Mouse (Mus musculus) gastrocnemius, postnatal 4 days (tissue): Measurements from ENCODE around the gene Sh2d2a. TPM values are rescaled to one million over a fixed set of nuclear protein-coding genes. Genes with fewer than 3 reads are reported as not detected.
"Not testable (repeated sequence)": the region's sequence is repeated elsewhere in the genome, so short reads cannot be mapped to it uniquely, and the experiment has no call there.

Experiments
- DNase-seq, 2 experiments: peaks; one replicate each; pipeline ENCODE4 v3.0.0; 2021 to 2022; ENCODE audit warnings: low spot score in 2 of 2, mixed read lengths in 2 of 2
- long read RNA-seq, 2 experiments: library from polyadenylated mRNA; stranded (forward); transcript quantifications; one replicate each; pipeline ENCODE4 v2.0.0; 2021
- total RNA-seq, 2 experiments: library from RNA; stranded (reverse); gene quantifications; 2 replicates each; pipeline ENCODE4 v1.2.3; 2021

Sh2d2a gene
- total RNA-seq: under 1 TPM in 1 of 2 experiments, not detected in 1; 0.16 TPM
- long read RNA-seq, experiment 1: 0 reads
- long read RNA-seq, experiment 2, full-length matches to known transcripts: 1 of 1 reads
- long read RNA-seq, experiment 2, partial matches to known transcripts: 0 of 1 reads
- long read RNA-seq, experiment 2, other reads (novel, unspliced or antisense): 0 of 1 reads

- DNase-seq: no peak
Observed at GRCm38 (mm10) chr3:87846650-87847110, at the start of gene Sh2d2a. Sh2d2a (plus strand) TSS chr3:87846755.

- DNase-seq: no peak
Observed at GRCm38 (mm10) chr3:87801681-87802080, 44.9 kb upstream of the Sh2d2a start.

- no peak for DNase-seq
Observed at GRCm38 (mm10) chr3:87804038-87804677, 42.4 kb upstream of the Sh2d2a start.

GRCm38 (mm10) chr3:87809322-87809962 is 37.1 kb upstream of the Sh2d2a start:
- no peak for DNase-seq

- DNase-seq: no peak
Observed at GRCm38 (mm10) chr3:87811297-87811696, 35.3 kb upstream of the Sh2d2a start.

GRCm38 (mm10) chr3:87812413-87812812 is 34.1 kb upstream of the Sh2d2a start:
- no peak for DNase-seq

GRCm38 (mm10) chr3:87812873-87813272 is 33.7 kb upstream of the Sh2d2a start:
- DNase-seq: no peak

- DNase-seq: no peak
Observed at GRCm38 (mm10) chr3:87816166-87816565, 30.4 kb upstream of the Sh2d2a start.

GRCm38 (mm10) chr3:87816646-87817093 is 29.9 kb upstream of the Sh2d2a start:
- DNase-seq: peak; percentile 53 to 68

GRCm38 (mm10) chr3:87818226-87818625 is 28.3 kb upstream of the Sh2d2a start:
- DNase-seq: no peak

- DNase-seq: not testable (repeated sequence)
Observed at GRCm38 (mm10) chr3:87824206-87824605, 22.3 kb upstream of the Sh2d2a start, which contains the start of gene Pear1. Pear1 (minus strand) TSS chr3:87824306.

GRCm38 (mm10) chr3:87828435-87828834 is 18.1 kb upstream of the Sh2d2a start:
- no peak for DNase-seq

- DNase-seq: no peak
Observed at GRCm38 (mm10) chr3:87829025-87829424, 17.5 kb upstream of the Sh2d2a start.

GRCm38 (mm10) chr3:87832109-87832859 is 14.3 kb upstream of the Sh2d2a start:
- no peak for DNase-seq

- DNase-seq: no peak
Observed at GRCm38 (mm10) chr3:87833482-87833881, 13.1 kb upstream of the Sh2d2a start.

GRCm38 (mm10) chr3:87838622-87839021 is 7.9 kb upstream of the Sh2d2a start:
- DNase-seq: peak; percentile 61 to 74

GRCm38 (mm10) chr3:87840858-87841257 is 5.7 kb upstream of the Sh2d2a start:
- DNase-seq: no peak

GRCm38 (mm10) chr3:87844981-87845380 is 1.6 kb upstream of the Sh2d2a start:
- DNase-seq: no peak

- DNase-seq: no peak
Observed at GRCm38 (mm10) chr3:87846186-87846585, 369 bp upstream of the Sh2d2a start.

- DNase-seq: no peak
Observed at GRCm38 (mm10) chr3:87847680-87848079, 1.1 kb downstream of the Sh2d2a start.

- no peak for DNase-seq
Observed at GRCm38 (mm10) chr3:87849117-87849516, 2.6 kb downstream of the Sh2d2a start.
